Mouse (Mus musculus) hindbrain, embryonic 16.5 days (tissue): ENCODE measurements around the gene Npsr1. TPM values are rescaled to one million over a fixed set of nuclear protein-coding genes. Genes with fewer than 3 reads are reported as not detected.

ENCODE experiments used
- ATAC-seq: fragments of 200-750 bp; cut with Nextera tagmentation; 2 replicates; pipeline ENCODE4 v1.8.0; 2017; ENCODE audit warnings: moderate TSS enrichment, moderate library complexity
- H3K27ac ChIP-seq: fragments of 300-500 bp; sonication (generic); 2 replicates; pipeline ENCODE4 v1.5.1; 2014; ENCODE audit warnings: low read depth, mild to moderate bottlenecking, control low read depth, low read length, moderate library complexity
- H3K27me3 ChIP-seq: fragments of 300-500 bp; sonication (generic); replicated peaks from 2 replicates; pipeline ENCODE4 v1.6.1; 2014; ENCODE audit warnings: low read length; ENCODE audit not compliant: control insufficient read depth, insufficient read depth
- H3K36me3 ChIP-seq: fragments of 300-500 bp; sonication (generic); 2 replicates; pipeline ENCODE4 v1.6.1; 2014; ENCODE audit warnings: mild to moderate bottlenecking, low read length, moderate library complexity, mixed read lengths; ENCODE audit not compliant: control insufficient read depth, insufficient read depth
- H3K4me1 ChIP-seq: fragments of 300-500 bp; sonication (generic); 2 replicates; pipeline ENCODE4 v1.6.1; 2014; ENCODE audit warnings: low read depth, low read length; ENCODE audit not compliant: control insufficient read depth, insufficient read depth
- H3K4me2 ChIP-seq: fragments of 300-500 bp; sonication (generic); 2 replicates; pipeline ENCODE4 v1.6.1; 2014; ENCODE audit warnings: mild to moderate bottlenecking, low read length, control low read depth, moderate library complexity
- H3K4me3 ChIP-seq: fragments of 300-500 bp; sonication (generic); 2 replicates; pipeline ENCODE4 v1.5.1; 2014; ENCODE audit warnings: mild to moderate bottlenecking, low read length, control low read depth, moderate library complexity
- H3K9ac ChIP-seq: fragments of 300-500 bp; sonication (generic); 2 replicates; pipeline ENCODE4 v1.6.1; 2014; ENCODE audit warnings: low read depth, mild to moderate bottlenecking, control low read depth, low read length, moderate library complexity
- H3K9me3 ChIP-seq: fragments of 300-500 bp; sonication (generic); 2 replicates; pipeline ENCODE4 v1.6.1; 2014; ENCODE audit warnings: mild to moderate bottlenecking, low read length, moderate library complexity; ENCODE audit not compliant: control insufficient read depth
- WGBS: fragments of 180-500 bp; shearing (Covaris S2); extraction: QIAGEN DNeasy Blood & Tissue Kit; methylation state at CpG from one replicate; pipeline ENCODE4 v1.1.7; 2014; 5-methylcytosine and 5-hydroxymethylcytosine counted together
- polyA plus RNA-seq: library from polyadenylated mRNA; unstranded; fragments of >200 nt; fragmentation: Nextera tagmentation; extraction: Ambion mirVana; gene quantifications from 2 replicates; pipeline ENCODE4 v1.2.1, GENCODE M21; 2015

The Npsr1 gene
- polyA plus RNA-seq, 1 experiment from 2014 or later: 0.43 TPM

DNA sequence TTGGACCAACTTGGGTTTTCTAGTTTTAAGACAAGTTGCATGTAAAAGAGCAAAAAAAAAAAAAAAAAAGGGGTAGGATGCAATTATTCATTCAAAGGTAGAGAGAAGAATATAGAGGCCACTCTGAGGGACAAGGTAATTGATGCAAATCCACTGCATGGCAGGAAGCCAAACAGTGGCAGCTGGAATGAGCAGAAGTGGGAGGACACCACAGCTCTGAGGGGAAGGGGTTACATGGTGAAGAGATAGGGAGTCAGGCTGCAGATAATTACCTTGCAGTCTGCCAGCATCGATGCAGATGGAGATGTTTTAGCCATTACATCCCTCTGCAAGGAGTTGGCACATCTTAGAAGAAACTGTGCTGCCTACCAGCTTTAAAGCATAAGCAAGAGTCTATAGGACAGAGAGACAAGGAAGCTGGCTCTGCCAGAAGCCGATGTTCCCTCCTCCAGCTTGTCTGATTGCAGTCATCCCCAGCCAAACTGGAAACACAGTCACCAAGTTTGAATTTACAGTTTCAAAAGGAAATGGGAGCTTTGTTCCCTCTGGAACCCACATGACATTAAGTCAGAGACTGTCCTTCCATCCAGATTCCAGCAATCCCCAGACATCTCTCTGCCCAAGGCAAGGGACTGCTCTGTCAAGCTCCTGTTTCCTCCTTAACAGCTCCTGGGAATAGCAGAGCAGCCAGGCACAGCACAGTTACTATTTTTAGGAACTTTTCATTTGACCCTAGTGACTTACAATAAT is 91.9 kb downstream of the Npsr1 start:
- WGBS: 22% methylated on average over 2 of the region's 2 CpGs
- Histone ChIP-seq H3K27ac (no peak overlapping the region), H3K9ac (no peak overlapping the region), H3K4me3 (no peak overlapping the region), H3K4me1 (no peaks in the 10 kb centered on the region; the same call in 1 of the 2 replicates), H3K27me3 (no peaks in the 10 kb centered on the region), H3K36me3 (no peaks in the 10 kb centered on the region), H3K4me2 (no peak overlapping the region), H3K9me3 (no peaks in the 10 kb centered on the region)
- ATAC-seq: peak; percentile 82

GRCm38 (mm10) chr9:24190261-24190588 is 92.4 kb downstream of the Npsr1 start:
- Histone ChIP-seq H3K4me3 (no peak overlapping the region), H3K27me3 (no peaks in the 10 kb centered on the region), H3K4me1 (no peaks in the 10 kb centered on the region; the same call in 1 of the 2 replicates), H3K36me3 (no peaks in the 10 kb centered on the region), H3K9ac (no peak overlapping the region), H3K27ac (no peak overlapping the region), H3K4me2 (no peak overlapping the region), H3K9me3 (no peaks in the 10 kb centered on the region)
- no peak for ATAC-seq
- 29% methylated on average over 1 of the region's 1 CpGs for WGBS

DNA sequence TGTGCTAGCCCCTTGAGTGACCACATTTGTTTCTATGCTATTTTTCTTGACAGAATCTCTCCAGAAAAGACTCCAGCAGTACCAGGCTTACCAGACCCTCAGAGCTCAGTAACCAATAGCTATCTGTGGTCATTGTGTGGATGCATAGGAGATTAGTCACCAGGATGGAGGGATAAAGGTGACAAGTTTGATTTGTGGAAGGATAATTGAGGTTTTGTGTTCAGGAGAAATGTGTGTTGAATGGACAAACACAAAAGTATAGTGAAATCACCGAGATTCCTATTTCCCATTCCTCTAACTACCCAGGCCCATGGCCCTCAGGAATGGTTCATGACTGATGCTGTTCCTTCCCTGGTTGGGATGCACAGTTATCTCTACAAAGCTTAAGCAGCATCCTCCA is 100.5 kb downstream of the Npsr1 start:
- 74% methylated on average over 1 of the region's 1 CpGs for WGBS
- Histone ChIP-seq H3K27ac (no peak overlapping the region), H3K4me1 (no peaks in the 10 kb centered on the region), H3K36me3 (no peaks in the 10 kb centered on the region), H3K27me3 (no peaks in the 10 kb centered on the region), H3K9ac (no peak overlapping the region), H3K4me3 (no peak overlapping the region), H3K9me3 (no peaks in the 10 kb centered on the region), H3K4me2 (no peak overlapping the region)
- ATAC-seq: no peak

DNA sequence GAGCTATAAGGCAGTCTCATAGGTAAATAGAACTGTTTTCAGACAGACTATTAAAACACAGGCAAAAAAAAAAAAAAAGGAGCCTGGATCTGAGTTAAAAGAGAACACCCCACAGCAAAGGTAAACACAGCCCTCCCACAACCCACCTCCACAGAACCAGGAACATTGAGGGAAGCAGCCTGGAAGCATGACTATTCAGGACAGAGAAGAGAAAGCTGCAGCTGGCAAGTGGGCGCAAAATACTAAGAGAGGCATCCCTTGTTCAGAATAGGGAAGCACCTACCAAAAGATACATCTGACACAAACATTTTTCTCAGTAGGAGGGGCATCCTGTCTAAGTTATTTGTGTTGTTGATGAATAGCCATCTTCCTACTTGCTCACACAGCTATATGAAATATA is 113.8 kb downstream of the Npsr1 start:
- Histone ChIP-seq H3K9me3 (no peaks in the 10 kb centered on the region), H3K27me3 (no peaks in the 10 kb centered on the region), H3K9ac (no peak overlapping the region), H3K36me3 (no peaks in the 10 kb centered on the region), H3K4me3 (no peak overlapping the region), H3K4me2 (no peak overlapping the region), H3K4me1 (no peaks in the 10 kb centered on the region), H3K27ac (no peak overlapping the region)
- no peak for ATAC-seq
- WGBS: 95% methylated on average over 1 of the region's 1 CpGs

GRCm38 (mm10) chr9:24217721-24218120 is 119.9 kb downstream of the Npsr1 start:
- WGBS: 69% methylated on average over 1 of the region's 1 CpGs

DNA sequence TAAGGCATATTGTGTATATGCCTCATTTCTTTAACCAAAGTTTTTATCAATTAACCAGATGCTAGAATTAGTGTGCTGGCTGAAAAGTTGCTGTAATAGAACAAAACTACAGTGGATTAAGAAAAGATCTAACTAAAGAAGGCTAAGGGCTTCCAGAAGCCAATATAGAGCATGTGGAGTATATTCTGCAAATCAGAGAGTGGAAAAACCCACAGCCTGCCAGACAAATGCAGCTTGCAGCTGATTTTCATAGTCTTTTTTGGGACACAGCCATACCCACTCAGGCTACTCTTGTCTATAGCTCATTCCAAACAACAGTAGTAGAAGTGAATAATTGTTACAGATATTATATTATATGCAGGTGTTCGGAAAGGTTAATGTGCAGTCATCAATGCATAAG is 138.7 kb downstream of the Npsr1 start:
- WGBS: 97% methylated on average over 1 of the region's 1 CpGs
- H3K4me1 ChIP-seq: no peaks in the 10 kb centered on the region
- H3K4me3 ChIP-seq: no peak overlapping the region
- no peaks in the 10 kb centered on the region for H3K36me3 ChIP-seq
- no peak for ATAC-seq
- no peak overlapping the region for H3K9ac ChIP-seq
- H3K27ac ChIP-seq: no peak overlapping the region
- no peaks in the 10 kb centered on the region for H3K27me3 ChIP-seq
- no peaks in the 10 kb centered on the region for H3K9me3 ChIP-seq
- no peak overlapping the region for H3K4me2 ChIP-seq

More at GRCm38 (mm10) chr9:24217721-24218120, 119.9 kb downstream of the Npsr1 start:
- no peaks in the 10 kb centered on the region for H3K36me3 ChIP-seq
- no peaks in the 10 kb centered on the region for H3K27me3 ChIP-seq
- no peak overlapping the region for H3K9ac ChIP-seq
- ATAC-seq: no peak
- H3K4me3 ChIP-seq: no peak overlapping the region
- no peaks in the 10 kb centered on the region for H3K9me3 ChIP-seq
- no peak overlapping the region for H3K27ac ChIP-seq
- H3K4me2 ChIP-seq: no peak overlapping the region
- no peaks in the 10 kb centered on the region for H3K4me1 ChIP-seq

GRCm38 (mm10) chr9:24247557-24247956 is 149.8 kb downstream of the Npsr1 start:
- Histone ChIP-seq H3K27me3 (no peaks in the 10 kb centered on the region), H3K27ac (no peak overlapping the region), H3K9me3 (no peaks in the 10 kb centered on the region), H3K9ac (no peak overlapping the region), H3K36me3 (no peaks in the 10 kb centered on the region), H3K4me3 (no peak overlapping the region), H3K4me1 (no peaks in the 10 kb centered on the region), H3K4me2 (no peak overlapping the region)
- no peak for ATAC-seq

DNA sequence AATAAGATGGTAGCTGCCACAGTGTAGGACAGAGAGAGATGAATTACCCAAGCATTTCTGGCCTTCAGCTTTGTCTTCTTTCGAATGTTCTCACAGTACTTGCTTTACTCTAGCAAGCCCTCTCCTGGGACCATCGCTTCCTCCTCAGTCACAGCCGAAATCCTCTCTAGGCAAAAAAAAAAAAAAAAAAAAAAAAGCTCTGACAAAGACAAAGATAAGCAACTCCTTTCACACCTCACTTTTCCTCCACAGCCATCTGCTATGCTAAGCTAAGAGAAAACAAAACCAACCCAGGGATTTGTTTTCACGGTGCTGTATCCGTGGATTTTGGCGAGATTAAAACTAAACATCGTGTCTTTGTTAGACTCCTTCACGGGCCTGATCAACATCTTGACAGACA is 156.4 kb downstream of the Npsr1 start:
- no peaks in the 10 kb centered on the region for H3K27me3 ChIP-seq
- no peak overlapping the region for H3K27ac ChIP-seq

GRCm38 (mm10) chr9:24280498-24281287 is 182.9 kb downstream of the Npsr1 start:
- Histone ChIP-seq H3K27ac (no peak overlapping the region), H3K9ac (no peak overlapping the region), H3K27me3 (no peaks in the 10 kb centered on the region), H3K9me3 (no peaks in the 10 kb centered on the region), H3K36me3 (no peaks in the 10 kb centered on the region), H3K4me1 (no peaks in the 10 kb centered on the region), H3K4me2 (no peak overlapping the region), H3K4me3 (no peak overlapping the region)
- ATAC-seq: no peak
- WGBS: 90% methylated on average over 2 of the region's 2 CpGs

More for the DNA sequence above, 156.4 kb downstream of the Npsr1 start:
- Histone ChIP-seq H3K9ac (no peak overlapping the region), H3K36me3 (no peaks in the 10 kb centered on the region), H3K4me2 (no peak overlapping the region), H3K4me3 (no peak overlapping the region), H3K4me1 (no peaks in the 10 kb centered on the region), H3K9me3 (no peaks in the 10 kb centered on the region)
- no peak for ATAC-seq
- 55% methylated on average over 8 of the region's 8 CpGs for WGBS
